Mouse (Mus musculus) E14TG2a.4 (cell line): ENCODE results near the gene Kmt5a.

Experiments used
- H3K27me3 ChIP-seq: 2 replicates; pipeline ENCODE4 v1.6.1; 2014; ENCODE audit warnings: low read length, control low read depth; ENCODE audit not compliant: insufficient read depth
- H3K36me3 ChIP-seq: 2 replicates; pipeline ENCODE4 v1.6.1; 2014; ENCODE audit warnings: low read length, control low read depth; ENCODE audit not compliant: insufficient read depth
- H3K4me1 ChIP-seq: replicated peaks from 2 replicates; pipeline ENCODE4 v1.6.1; 2014; ENCODE audit warnings: low read depth, low read length, control low read depth
- H3K4me3 ChIP-seq: replicated peaks from 2 replicates; pipeline ENCODE4 v1.5.1; 2014; ENCODE audit warnings: mild to moderate bottlenecking, low read length
- H3K9me3 ChIP-seq: 2 replicates; pipeline ENCODE4 v1.6.1; 2014; ENCODE audit warnings: low read length, control low read depth
- CTCF ChIP-seq: conservative IDR thresholded peaks from 2 replicates; pipeline ENCODE4 v1.5.1; 2014; ENCODE audit warnings: low read length
- NANOG ChIP-seq: IDR thresholded peaks from 2 replicates; pipeline ENCODE4 v1.6.1; 2014; ENCODE audit warnings: borderline replicate concordance, low read length, mixed read lengths
- POU5F1 ChIP-seq: IDR thresholded peaks from 2 replicates; pipeline ENCODE4 v1.6.1; 2014; ENCODE audit warnings: low read length, borderline replicate concordance

The Kmt5a gene

DNA sequence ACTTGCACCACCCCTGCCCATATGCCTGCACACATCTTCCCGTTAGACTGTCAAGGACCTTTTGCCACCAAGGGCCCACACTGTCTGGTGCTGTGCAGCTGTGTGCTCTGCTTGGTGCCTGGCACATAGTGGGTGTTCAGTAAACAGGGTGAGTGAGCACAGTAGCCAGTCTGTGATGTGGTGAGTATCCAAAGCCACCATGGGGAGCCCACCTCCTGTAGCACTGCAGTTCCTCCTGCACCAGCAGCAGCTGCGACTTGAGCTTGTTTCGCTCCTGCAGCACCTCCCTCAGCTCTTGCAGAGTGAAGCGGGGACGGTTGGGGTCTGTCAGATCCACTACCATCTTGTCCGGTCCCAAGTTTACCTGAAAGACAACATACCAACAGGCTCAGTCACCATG lies 29.8 kb downstream of the Kmt5a start:
- no peak overlapping the region for H3K4me3 ChIP-seq
- peaks cover 25% of the 10 kb centered on the region for H3K4me1 ChIP-seq
- TF ChIP-seq POU5F1 (no peak), CTCF (no peak), NANOG (no peak)
- peaks cover 10% of the 10 kb centered on the region for H3K27me3 ChIP-seq
- H3K36me3 ChIP-seq: peaks cover 12% of the 10 kb centered on the region
- H3K9me3 ChIP-seq: no peaks in the 10 kb centered on the region

DNA sequence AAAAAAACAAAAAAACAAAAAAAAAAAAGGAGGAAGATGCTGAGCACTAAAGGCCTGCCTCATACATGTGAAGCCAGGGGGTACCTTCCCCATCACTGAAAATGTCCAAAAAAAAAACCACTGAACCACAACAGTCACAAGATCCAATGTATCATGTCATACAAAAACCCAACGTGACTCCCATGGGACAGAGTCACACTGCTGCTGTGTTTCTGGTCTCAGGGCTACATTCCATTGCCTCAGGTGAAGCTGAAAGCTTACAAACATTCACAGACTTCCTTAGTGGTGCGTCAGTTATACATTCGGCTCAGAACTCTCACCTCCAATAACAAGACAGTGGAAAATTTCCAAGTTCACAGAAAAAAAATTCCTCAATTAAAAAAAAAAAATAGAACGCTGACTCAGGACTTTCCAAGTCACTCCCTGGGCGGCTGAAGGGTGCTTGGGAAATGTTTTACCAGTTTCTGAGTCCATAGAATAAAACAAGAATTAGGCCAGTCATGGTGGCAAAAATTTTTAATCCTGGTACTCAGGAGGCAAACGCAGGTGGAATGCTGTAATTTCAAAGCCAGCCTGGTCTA lies 31.0 kb downstream of the Kmt5a start:
- Histone ChIP-seq H3K4me1 (peaks cover 19% of the 10 kb centered on the region), H3K4me3 (no peak overlapping the region), H3K27me3 (peaks cover 10% of the 10 kb centered on the region), H3K36me3 (peaks cover 12% of the 10 kb centered on the region), H3K9me3 (no peaks in the 10 kb centered on the region)
- TF ChIP-seq CTCF (no peak), NANOG (no peak), POU5F1 (no peak)

GRCm38 (mm10) chr5:124478873-124479204 lies 39.1 kb downstream of the Kmt5a start:
- peak overlapping the region; percentile 82; the same call in 1 of the 2 replicates for H3K4me3 ChIP-seq
- H3K9me3 ChIP-seq: no peaks in the 10 kb centered on the region
- H3K4me1 ChIP-seq: peaks cover 37% of the 10 kb centered on the region
- no peaks in the 10 kb centered on the region for H3K27me3 ChIP-seq
- H3K36me3 ChIP-seq: no peaks in the 10 kb centered on the region
- TF ChIP-seq NANOG: no peak
- no peak for TF ChIP-seq CTCF
- no peak for TF ChIP-seq POU5F1

DNA sequence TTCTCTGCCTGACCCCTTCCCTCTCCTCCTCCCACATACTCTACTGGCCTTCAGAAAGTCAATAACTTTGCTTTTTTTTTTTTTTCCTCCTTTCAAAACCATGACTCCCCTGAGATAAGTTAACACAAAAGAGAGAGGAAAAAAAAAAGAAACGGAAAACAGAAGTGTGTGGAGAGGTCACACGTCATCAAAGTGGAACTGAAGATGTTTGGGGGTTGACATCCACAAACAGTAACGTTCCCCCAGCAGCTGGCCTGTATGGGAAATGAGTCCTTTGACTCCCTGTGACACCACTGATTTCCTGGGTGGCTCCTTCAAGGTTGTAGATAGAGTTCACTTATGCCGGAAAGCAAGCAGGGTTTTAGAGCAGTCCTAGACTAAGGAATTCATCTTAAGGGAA lies 40.4 kb downstream of the Kmt5a start:
- Histone ChIP-seq H3K4me1 (peaks cover 47% of the 10 kb centered on the region), H3K9me3 (no peaks in the 10 kb centered on the region), H3K36me3 (no peaks in the 10 kb centered on the region; the same call in 1 of the 2 replicates), H3K4me3 (no peak overlapping the region), H3K27me3 (no peaks in the 10 kb centered on the region)
- TF ChIP-seq POU5F1 (no peak), NANOG (no peak), CTCF (no peak)

DNA sequence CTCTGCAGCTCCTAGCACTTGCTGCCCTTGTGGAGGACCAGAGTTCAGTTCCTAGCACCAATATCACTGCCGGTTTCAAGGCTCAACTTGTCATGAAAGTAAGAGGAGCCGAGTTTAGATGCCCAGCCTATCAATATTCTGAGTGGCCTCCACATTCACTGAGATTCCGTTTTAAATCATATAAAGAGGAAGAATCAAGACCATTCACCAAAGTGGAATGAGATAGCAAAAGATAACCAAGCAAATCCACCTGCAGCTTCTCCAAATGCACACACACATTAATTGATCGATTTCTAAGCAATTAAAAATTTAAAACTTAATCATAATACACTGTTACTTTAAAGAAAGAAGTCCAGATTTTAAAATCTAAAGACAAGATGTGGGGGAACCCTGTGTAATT lies 42.0 kb downstream of the Kmt5a start:
- no peaks in the 10 kb centered on the region for H3K27me3 ChIP-seq
- no peak for TF ChIP-seq CTCF
- TF ChIP-seq NANOG: no peak
- TF ChIP-seq POU5F1: no peak
- H3K36me3 ChIP-seq: peaks cover 9% of the 10 kb centered on the region; the same call in 1 of the 2 replicates
- H3K4me1 ChIP-seq: peaks cover 42% of the 10 kb centered on the region
- no peaks in the 10 kb centered on the region for H3K9me3 ChIP-seq
- H3K4me3 ChIP-seq: peak overlapping the region; percentile 84; the same call in 1 of the 2 replicates

GRCm38 (mm10) chr5:124482436-124482965 lies 42.8 kb downstream of the Kmt5a start:
- TF ChIP-seq NANOG (no peak), POU5F1 (no peak), CTCF (no peak)
- no peaks in the 10 kb centered on the region for H3K9me3 ChIP-seq
- H3K4me1 ChIP-seq: peaks cover 42% of the 10 kb centered on the region
- H3K4me3 ChIP-seq: peak overlapping the region; percentile 84
- no peaks in the 10 kb centered on the region for H3K27me3 ChIP-seq
- peaks cover 13% of the 10 kb centered on the region for H3K36me3 ChIP-seq

GRCm38 (mm10) chr5:124482966-124483654 lies 43.4 kb downstream of the Kmt5a start, which contains the start of gene Snrnp35:
TSS of gene Snrnp35 (plus strand) at chr5:124483134.
- TF ChIP-seq CTCF: no peak
- TF ChIP-seq POU5F1: no peak
- TF ChIP-seq NANOG: no peak
- peaks cover 42% of the 10 kb centered on the region for H3K4me1 ChIP-seq
- H3K4me3 ChIP-seq: peak within 1 kb of the TSS; percentile 84
- no peaks in the 10 kb centered on the region for H3K9me3 ChIP-seq
- peaks cover 15% of the 10 kb centered on the region for H3K36me3 ChIP-seq
- no peaks in the 10 kb centered on the region for H3K27me3 ChIP-seq

DNA sequence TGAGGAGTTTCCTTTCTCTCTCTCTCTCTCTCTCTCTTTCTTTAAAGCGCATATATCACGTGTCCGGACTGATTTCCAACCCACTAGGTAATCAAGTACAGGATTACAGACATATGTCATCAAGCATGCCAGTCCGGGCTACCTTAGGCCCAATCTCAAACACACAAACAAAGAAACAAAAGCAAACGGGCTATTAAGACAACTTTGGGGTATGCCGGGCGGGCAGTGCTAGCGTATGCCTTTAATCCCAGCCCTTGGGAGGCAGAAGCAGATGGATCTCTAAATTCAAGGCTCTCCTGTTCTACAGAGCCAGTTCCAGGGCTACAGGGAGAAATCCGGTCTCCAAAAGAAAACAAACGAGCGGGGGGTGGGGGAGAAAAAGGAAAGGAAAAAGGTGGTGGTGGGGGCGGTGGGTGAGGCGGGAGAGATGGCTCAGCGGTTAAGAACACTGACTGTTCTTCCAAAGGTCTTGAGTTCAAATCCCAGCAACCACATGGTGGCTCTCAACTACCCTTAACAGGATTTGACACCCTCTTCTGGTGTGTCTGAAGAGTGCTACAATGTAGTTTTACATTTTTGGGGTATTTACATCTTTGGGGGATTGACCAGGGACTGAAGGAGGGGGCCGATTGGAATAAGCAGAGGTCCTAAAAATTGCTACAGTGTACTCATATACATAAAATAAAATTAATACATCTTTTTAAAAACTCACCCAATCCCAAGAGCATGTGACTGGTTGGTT lies 44.1 kb downstream of the Kmt5a start:
- Histone ChIP-seq H3K4me1 (peaks cover 38% of the 10 kb centered on the region), H3K9me3 (no peaks in the 10 kb centered on the region), H3K27me3 (no peaks in the 10 kb centered on the region), H3K4me3 (peak overlapping the region; percentile 84), H3K36me3 (peaks cover 19% of the 10 kb centered on the region)
- no peak for TF ChIP-seq POU5F1
- no peak for TF ChIP-seq NANOG
- TF ChIP-seq CTCF: no peak
